Mouse (Mus musculus): ENCODE measurements around the gene Sema4g.
"Not testable (repeated sequence)": the region's sequence is repeated elsewhere in the genome, so short reads cannot be mapped to it uniquely, and the experiment has no call there.

Sema4g gene

DNA sequence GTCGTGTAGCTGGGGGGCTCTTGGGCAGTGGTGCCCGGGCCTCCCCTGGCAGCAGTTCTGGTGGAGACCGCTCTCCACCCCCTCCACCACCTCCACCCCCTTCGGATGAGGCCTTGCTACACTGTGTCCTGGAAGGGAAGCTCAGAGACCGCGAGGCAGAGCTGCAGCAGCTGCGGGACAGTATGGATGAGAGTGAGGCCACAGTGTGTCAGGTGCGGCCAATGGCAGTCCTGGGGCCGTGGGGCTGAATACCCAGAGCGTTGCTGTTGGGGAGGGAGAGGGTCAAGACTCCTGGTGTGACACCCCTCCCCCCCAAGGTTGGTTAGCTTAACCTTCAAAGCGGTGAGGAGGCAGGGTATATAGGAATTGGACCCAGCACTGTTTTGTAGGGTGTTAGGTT lies 35.1 kb downstream of the Sema4g start:
- DNase-seq (ENCODE audit: extremely low spot score, low read depth, low spot score) = no peak

DNA sequence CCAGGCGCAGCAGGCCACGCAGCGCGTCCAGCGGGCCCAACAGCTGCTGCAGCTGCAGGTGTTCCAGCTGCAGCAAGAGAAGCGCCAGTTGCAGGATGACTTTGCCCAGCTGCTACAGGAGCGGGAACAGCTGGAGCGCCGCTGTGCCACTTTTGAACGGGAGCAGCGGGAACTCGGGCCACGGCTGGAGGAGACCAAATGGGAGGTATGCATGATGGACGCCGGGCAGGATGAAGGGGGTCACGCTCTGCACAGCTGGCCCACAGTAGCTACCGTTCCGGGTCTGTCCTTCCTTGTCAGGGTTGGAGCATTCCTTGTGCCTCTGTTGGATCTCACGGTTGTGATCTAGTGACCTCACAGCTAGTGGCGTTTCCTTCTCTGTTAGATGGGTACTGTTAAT lies 35.9 kb downstream of the Sema4g start:
- no peak for DNase-seq (ENCODE audit: extremely low spot score, low read depth, low spot score)

DNA sequence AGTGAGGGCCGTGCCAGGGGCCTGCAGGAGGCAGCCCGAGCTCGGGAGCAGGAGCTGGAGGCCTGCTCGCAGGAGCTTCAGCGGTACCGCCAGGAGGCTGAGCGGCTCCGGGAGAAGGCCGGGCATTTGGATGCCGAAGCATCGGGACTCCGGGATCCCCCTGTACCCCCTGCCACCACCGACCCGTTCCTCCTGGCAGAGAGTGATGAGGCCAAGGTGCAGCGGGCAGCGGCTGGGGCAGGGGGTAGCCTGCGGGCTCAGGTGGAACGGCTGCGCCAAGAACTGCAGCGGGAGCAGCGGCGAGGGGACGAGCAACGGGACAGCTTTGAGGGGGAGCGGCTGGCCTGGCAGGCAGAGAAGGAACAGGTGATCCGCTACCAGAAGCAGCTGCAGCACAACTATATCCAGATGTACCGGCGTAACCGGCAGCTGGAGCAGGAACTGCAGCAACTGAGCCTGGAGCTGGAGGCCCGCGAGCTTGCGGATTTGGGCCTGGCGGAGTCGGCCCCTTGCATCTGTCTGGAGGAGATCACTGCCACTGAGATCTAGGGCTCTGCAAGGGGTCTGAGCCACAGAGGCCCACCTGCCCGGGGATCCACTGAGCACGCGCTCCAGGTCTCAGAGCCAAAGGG lies 37.2 kb downstream of the Sema4g start:
- DNase-seq (ENCODE audit: extremely low spot score, low read depth, low spot score) = no peak

DNA sequence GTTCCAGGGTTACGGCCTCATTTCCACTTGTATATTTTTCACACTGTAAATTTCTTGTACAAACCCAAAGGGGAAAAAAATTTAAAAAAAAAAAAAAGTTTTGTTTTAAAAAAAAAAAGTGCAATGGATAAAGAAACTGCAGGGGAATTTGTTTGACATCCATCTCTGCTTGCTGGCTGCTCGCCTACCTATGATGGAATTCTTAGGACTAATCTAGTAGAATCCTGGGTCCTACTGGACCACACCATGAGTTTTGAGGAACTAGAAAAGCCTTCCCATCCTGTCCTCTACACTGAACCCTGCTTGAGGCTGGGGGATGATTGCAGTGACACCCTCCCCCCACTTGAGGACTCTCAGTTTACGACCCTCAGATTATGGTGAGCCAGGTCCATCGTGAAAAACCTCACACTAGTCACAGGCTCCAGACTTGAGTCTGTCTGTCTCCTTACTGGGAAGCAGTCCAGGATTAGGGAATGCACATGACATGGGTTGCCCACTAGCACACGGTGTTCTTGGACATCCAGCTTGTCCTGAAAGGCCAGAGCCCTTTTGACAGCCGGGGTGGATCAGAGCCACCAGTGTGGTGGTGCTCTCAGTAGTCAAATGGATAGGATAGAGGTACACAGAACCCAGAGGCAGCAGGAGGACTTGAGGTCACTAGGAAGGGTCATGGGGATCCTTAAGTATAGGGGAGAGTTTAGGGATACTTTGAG lies 38.2 kb downstream of the Sema4g start:
- no peak for DNase-seq (ENCODE audit: extremely low spot score, low read depth, low spot score)

DNA sequence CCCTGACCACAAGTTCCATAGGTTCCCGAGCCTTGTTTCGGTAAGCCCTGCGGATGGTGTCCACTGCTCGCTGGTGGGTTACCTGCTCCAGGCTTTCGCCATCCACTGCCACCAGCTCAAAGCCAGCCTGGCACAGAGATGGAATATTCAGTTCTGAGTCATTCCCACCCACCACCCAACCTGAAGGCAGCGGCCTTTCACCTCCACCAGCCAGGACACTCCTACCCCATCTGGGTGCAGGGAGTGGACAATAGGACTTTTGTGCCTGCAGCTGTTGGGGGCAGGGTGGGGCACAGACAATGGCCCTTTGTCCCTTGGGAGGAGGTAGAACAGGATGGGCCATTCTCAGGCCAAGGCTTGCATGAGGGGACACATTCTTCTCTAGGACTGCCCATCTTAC lies 38.9 kb downstream of the Sema4g start:
- no peak for DNase-seq (ENCODE audit: extremely low spot score, low read depth, low spot score)

DNA sequence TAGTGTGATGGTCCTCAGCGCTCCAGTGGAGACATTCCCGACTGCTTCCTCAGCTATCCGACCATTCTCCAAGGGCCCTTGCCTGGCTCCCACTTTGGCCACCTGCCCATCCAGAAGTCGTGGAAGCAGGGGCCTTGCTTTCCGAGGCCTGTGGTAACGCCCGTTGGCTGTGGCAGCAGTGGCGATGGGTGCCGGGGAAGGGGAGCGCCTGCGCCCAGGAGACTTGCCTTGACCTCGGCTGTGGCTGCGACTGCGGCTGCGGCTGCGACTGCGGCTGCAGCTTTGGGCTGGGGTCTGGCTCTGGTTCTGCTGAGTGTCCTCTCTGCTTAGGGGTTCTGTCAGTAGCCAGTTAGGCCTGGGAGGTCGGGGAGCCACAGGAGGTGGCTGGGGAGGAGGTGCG lies 39.8 kb downstream of the Sema4g start:
- no peak for DNase-seq (ENCODE audit: extremely low spot score, low read depth, low spot score)

DNA sequence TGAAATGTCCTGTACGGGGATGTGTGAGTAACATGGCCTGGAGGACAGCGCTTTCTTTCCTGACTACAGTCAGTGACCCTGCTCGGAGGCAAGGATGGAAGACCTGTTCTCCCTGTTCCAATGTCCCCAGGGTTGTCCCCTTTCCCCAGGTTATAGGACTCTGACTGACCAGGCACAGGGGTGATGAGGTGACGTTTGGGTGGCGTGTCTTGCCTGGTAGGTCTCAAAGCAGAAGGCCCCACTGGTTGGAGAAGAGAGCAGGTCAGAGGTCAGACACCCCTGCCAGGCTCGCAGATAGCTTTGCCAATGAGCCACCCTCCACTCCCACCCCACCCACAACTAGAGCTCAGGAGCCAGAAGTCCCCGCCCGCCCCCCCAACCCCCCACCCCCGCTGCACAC lies 40.7 kb downstream of the Sema4g start:
- no peak for DNase-seq (ENCODE audit: extremely low spot score, low read depth, low spot score)

DNA sequence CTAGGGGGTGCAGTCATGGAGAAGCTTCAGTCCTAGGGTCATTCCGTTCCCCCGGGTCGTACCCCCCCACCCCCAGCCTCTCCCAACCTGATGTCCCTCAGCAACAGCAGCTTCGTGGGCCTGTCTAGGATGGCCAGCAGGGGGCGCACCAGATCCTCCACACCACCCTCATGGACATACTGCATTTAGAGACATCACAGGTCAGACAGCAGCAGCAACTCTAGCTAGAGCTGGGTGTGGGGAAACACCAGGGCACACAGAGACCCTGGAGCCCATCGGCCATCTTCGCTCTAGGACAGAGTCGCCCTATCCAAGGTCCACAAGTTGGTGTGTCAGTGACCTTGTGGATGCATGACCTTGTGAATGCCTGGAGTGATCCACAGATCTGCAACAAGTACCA lies 41.2 kb downstream of the Sema4g start:
- no peak for DNase-seq (ENCODE audit: extremely low spot score, low read depth, low spot score)

DNA sequence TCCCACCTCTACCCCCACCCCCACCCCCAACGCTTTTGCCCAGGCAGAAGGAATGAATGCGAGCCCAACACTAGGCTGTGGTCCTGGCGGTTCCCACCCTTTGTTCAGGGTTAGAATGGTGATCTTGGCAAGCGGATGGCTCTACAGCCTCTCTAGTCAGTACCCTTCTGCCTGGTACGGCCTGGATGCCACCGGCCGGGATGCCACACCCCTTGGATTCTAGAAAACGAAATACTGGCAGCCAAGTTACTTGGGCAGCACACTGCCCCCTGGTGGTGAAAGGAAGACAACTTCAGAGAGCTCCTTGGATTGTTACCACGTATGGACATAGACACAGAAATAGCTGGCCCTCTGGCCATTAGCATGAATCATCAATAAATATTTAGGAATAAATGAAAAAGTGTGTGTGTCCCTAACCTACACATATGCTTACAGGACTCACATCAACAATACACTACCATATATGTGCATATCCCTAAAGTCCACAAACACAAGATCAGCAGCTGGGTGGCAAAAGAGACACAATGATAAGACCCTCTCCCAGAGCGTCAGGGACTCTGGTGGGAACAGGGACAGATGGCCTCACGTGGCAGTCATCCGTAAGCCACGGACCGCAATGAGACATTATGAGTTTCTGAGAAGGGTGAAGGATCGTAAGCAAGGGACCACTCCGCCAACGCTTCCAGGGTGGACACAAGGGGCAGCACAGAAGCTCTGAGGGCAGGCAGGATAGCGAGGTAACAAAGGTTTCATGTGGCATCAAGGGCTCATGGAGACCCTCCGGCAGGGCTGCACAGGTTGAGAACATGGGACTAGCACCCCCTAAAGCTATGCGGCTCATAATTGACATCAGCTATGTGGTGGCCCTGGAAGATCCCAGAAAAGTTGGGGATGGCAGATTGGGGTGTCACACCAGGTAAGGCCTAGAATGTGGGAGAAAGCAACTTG lies 42.1 kb downstream of the Sema4g start:
- no peak for DNase-seq (ENCODE audit: extremely low spot score, low read depth, low spot score)

DNA sequence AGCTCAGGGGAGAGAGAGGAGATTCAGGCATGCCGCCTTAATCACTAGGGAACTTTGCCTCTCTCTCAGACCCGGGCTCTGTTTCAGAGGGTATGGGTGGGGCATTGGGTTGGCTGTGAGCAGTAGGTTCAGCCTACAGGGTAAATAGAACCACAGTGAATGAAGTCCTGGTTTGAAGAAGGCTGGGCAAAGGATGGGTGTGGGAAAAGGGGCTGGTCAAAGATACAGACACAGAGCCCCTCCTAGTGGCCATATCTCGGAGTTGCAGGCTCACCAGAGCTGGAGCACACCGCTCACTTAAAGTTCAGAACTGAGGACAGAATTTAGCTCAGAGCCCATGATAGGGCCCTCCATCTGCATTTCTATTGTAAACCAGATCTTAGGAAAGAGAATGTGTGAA lies 42.9 kb downstream of the Sema4g start:
- no peak for DNase-seq (ENCODE audit: extremely low spot score, low read depth, low spot score)

DNA sequence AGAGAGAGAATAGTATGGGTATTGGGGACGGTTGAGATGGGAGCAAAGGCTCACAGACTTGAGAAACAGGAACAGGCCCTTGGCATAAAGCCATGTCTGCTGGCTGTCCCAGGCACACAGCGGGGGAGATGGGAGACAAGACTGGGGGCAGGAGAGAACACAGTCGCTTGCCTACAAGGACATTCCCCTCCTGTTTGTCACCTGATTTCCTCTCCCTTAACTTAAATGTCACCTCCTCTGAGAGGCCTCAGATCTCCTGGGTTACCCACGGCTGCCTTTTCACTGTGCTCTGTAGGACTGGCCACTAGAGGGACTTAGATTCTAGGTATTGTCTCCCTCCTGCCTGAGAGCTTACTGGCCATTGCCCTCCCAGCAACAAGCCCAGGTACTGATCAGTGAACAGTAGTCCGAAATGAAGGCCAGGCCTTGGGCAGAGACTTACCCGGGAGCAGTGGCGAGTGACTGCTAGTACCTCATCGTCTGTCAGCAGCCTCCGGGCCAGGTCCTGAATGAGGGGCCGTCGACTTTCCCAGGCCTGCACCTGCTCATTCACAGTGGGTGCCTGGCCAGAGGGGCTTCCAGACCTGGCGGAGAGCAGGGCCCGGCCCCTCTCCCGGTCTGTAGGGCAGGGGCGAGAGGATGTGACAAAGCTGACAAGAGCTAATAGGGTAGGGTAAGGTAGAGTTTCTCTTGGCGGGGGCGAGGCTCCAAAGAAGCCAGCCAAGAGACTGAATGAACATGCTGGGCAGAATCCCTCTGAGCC lies 43.9 kb downstream of the Sema4g start:
- DNase-seq (ENCODE audit: extremely low spot score, low read depth, low spot score) = no peak

DNA sequence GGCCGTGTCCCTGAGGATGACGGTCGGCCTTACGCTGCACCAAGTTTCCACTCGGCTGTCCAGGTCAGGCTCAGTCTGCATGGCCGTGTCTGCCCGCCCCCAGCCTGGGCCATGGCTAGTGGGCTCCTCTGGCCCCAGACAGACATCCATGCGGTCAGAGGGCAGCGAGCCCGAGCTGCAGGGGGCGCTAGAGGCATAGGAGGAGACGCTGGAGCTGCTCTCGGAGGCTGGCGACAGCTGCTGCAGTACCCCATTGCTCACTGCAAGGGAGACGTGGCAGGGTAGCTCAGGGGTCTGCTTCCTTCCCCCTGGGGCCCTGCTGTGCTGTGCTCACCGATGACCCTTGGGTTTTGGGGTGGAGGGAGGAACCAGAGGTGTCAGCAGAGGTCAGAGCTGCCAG lies 48.0 kb downstream of the Sema4g start:
- DNase-seq (ENCODE audit: extremely low spot score, low read depth, low spot score) = no peak

DNA sequence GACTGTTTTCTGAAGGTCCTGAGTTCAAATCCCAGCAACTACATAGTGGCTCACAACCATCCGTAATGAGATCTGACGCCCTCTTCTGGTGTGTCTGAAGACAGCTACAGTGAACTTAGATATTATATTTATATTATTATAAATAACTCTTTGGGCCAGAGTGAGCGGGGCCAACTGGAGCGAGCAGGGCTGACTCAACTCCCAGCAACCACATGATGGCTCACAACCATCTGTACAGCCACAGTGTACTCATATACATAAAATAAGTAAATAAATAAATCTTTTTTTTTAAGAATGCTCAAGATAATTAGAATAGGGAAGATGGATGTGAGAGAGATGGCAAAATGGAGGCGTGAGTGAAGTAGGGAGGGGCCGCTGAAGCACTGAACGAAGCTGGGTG lies 49.3 kb downstream of the Sema4g start:
- DNase-seq (ENCODE audit: extremely low spot score, low read depth, low spot score) = not testable (repeated sequence)

DNA sequence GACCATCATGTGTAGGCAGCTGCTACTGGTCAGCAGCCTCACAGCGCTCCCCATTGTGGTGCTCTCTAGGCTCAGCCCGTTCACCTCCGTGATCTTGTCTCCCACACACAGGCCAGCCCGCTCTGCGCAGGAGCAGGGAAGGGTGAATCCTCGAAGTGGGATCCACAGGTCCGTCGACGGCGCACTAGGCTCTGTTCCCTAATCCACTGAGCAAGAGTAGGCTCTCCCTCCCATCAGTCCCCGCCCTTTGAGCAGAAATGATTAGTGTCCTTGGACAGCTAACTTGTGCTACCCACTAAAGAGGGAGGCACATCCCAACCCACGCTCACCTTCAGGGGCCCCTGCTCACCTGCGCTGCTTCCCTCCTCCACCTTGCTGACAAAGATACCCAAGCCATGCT lies 51.3 kb downstream of the Sema4g start:
- DNase-seq (ENCODE audit: extremely low spot score, low read depth, low spot score) = no peak

DNA sequence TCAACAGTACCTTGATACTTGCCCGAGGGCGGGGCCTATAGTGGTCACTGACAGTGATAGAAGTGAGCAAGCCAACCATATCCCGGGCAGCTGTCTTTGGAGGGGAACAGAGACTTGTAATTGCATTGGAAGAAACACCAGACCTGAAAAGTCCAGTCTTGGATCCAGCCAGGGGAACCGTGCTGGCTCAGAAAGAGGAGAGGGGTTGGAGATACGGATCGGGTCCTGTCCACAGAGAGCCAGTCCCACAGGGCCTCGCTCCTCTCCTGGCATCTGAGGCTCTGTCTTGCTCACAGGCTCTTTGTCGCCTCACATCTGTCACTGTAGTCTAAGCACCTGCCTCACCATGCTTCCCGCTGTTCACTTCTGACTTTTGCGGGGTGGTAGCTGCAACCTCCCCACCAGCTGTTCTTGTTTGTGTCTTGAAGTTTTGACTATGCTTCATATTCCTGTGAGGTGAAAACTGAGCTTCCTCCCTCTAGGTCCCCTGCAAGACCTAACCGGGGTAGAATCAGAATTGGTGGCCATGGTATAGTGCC lies 55.6 kb downstream of the Sema4g start:
- DNase-seq (ENCODE audit: extremely low spot score, low read depth, low spot score) = no peak

DNA sequence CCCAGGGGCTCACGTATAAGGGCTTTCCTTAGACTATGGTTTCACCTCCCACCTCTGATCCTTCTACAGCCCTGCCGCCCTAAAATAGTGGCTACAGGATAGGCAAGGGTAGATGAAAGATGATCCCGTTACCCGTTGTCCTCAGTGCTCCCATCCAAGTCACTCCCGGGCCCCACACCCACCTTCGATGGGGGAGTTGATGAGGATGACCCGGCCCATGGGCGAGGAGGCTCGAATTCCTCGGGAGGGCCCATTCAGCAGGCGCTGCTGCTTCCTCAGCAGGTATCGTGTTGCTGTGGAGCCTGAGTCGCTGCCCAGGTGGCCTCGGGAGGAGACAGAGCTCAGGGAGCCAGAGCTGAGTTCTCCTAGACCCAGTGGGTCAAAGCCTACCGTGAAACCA lies 56.3 kb downstream of the Sema4g start:
- DNase-seq (ENCODE audit: extremely low spot score, low read depth, low spot score) = no peak

DNA sequence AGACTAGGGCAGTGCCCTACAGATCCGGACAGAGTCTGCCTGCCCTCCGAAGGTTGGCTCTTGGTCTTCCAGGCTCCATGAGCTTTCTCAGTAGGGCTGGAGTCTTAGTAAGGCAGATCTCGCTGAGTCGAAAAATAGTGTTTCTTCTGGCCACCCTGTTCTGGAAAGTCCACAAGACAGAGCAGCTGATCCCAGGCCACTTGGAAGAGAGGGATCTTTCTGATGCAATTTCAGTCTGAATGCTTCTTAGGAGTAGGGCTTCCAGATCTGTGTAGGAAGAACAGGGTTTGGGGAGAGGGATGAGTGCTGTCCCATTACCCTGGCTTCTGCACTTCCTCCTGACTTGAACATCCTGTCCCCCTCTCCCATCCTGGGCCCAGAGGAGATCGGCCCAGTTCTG lies 56.8 kb downstream of the Sema4g start, which contains the start of gene Pdzd7:
Gene Pdzd7 (minus strand): TSS at position 67 of the 400 bp plus-strand sequence.
- DNase-seq (ENCODE audit: extremely low spot score, low read depth, low spot score) = no peak

DNA sequence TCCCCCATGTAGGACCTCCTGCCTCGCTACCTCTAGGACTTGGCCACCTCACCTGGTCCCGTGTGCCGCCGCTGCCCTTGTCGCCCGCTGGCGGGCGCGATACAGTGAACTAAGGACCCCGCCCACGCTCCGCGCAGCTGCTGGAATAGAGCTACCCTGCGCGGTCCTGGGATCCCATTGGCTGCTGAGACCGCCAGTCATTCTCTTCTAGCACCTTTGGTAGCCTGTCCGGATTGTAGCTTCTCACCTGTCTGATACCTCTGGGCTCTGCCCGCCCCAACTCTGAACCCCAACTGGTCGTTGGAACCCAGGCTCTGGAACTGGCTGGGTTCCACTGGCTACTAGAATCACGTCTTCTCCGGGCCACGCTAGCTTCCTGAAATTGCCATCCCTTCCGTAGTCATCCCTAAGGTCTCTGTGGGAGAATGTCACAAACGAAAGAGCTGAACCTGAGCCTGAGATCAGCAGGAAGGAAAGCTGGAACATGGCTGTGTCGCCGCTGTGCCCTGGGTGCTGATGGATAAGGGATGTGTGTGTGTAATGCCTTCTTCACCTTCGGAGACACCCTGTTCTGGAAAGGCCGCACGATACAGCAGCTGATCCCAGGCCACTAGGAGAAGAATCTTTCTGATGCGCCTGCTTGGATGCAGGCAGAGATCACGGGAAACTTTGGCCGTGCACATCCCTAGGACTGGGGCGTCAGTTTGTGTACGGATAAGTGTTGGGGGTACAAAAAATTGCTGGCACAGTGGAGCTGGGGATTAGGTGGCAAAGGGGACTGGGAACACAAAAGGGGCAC lies 57.8 kb downstream of the Sema4g start:
- DNase-seq (ENCODE audit: extremely low spot score, low read depth, low spot score) = no peak

DNA sequence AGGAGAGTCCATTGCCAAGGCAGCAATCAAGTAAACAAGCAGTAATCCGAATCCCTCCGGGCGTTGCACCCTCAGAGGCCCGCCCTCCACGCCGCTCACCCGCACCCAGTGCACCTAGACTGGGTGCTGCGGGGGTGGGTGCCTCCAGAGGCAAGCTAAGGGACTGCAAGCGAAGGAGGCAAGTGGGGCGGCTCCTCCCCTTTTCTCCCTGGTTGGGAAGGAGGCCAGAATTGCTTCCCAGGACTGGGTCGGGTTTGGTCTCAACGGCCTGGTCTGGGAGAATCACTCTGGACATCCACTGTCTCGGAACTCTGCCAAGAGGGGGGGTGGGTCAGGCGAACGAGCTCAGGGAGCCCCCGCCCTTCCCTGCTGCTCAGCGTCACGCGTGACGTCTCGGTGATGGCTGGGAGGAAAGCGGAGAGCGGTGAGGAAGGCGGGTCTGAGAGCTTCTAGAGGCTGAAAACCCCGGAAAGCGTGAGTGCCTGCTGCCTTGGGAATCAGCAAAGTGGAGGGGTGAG lies 58.6 kb downstream of the Sema4g start, which contains the start of gene Sfxn3:
Gene Sfxn3 (plus strand): TSS at position 87 of the 518 bp plus-strand sequence.
- DNase-seq (ENCODE audit: extremely low spot score, low read depth, low spot score) = no peak
